Mouse (Mus musculus) kidney, adult 2 months (tissue): Measurements from ENCODE around the gene Gmds. TPM values are rescaled to one million over a fixed set of nuclear protein-coding genes. Genes with fewer than 3 reads are reported as not detected.

Experiments used
- DNase-seq: peaks from one replicate; pipeline ENCODE4 v3.0.0; 2021
- H3K27ac ChIP-seq: fragments of 200-500 bp; 2 replicates; pipeline ENCODE4 v1.5.1; 2012; ENCODE audit warnings: low read depth, low read length, control low read depth, inconsistent platforms; ENCODE audit not compliant: insufficient read depth
- H3K27me3 ChIP-seq: fragments of 200-500 bp; replicated peaks from 2 replicates; pipeline ENCODE4 v1.6.1; 2012; ENCODE audit warnings: mild to moderate bottlenecking, moderate library complexity, low read length, inconsistent platforms; ENCODE audit not compliant: control insufficient read depth, insufficient read depth
- H3K36me3 ChIP-seq: fragments of 200-500 bp; 2 replicates; pipeline ENCODE4 v1.6.1; 2012; ENCODE audit warnings: mild to moderate bottlenecking, moderate library complexity, low read length, inconsistent platforms; ENCODE audit not compliant: control insufficient read depth, insufficient read depth
- H3K4me1 ChIP-seq: fragments of 200-500 bp; 2 replicates; pipeline ENCODE4 v1.6.1; 2011; ENCODE audit warnings: low read length; ENCODE audit not compliant: control insufficient read depth, insufficient read depth
- H3K4me3 ChIP-seq: fragments of 200-500 bp; 2 replicates; pipeline ENCODE4 v1.5.1; 2011; ENCODE audit warnings: mild to moderate bottlenecking, low read depth, low read length, control low read depth; ENCODE audit not compliant: insufficient read depth
- CTCF ChIP-seq: fragments of 200-500 bp; conservative IDR thresholded peaks from 2 replicates; pipeline ENCODE4 v1.5.1; 2011; ENCODE audit warnings: low read depth, mild to moderate bottlenecking, control low read depth, low read length, moderate library complexity, mixed read lengths; ENCODE audit not compliant: insufficient read depth, insufficient read length
- POLR2A ChIP-seq: fragments of 200-500 bp; IDR thresholded peaks from one replicate; pipeline ENCODE4 v1.6.1; 2011; ENCODE audit warnings: low read depth, low read length, control low read depth
- WGBS: fragments of 180-500 bp; shearing (Covaris S2); methylation state at CpG from one replicate; pipeline ENCODE4 v1.1.7; 2018; 5-methylcytosine and 5-hydroxymethylcytosine counted together
- polyA plus RNA-seq: library from polyadenylated mRNA; depleted of rRNA; stranded (reverse); fragments of >200 nt; gene quantifications from 2 replicates; pipeline ENCODE4 v1.2.3, GENCODE M21; 2012

Gmds gene
- polyA plus RNA-seq, 1 experiment: 15.7 TPM

GRCm38 (mm10) chr13:32297398-32297797, 41.1 kb downstream of the Gmds start:
- Histone ChIP-seq H3K27me3 (no peaks in the 10 kb centered on the region), H3K27ac (no peak overlapping the region), H3K36me3 (no peaks in the 10 kb centered on the region), H3K4me1 (no peaks in the 10 kb centered on the region), H3K4me3 (no peak overlapping the region)
- peak; percentile 63 for DNase-seq
- TF ChIP-seq POLR2A (no peak), CTCF (peak; percentile 48)
- 28% methylated on average over 5 of the region's 5 CpGs for WGBS

GRCm38 (mm10) chr13:32294416-32295195, 43.9 kb downstream of the Gmds start:
- WGBS: 72% methylated on average over 3 of the region's 3 CpGs
- no peak overlapping the region for H3K4me3 ChIP-seq
- no peak for DNase-seq
- H3K36me3 ChIP-seq: no peaks in the 10 kb centered on the region
- TF ChIP-seq POLR2A (no peak), CTCF (no peak)
- no peak overlapping the region for H3K27ac ChIP-seq
- no peaks in the 10 kb centered on the region for H3K27me3 ChIP-seq
- no peaks in the 10 kb centered on the region for H3K4me1 ChIP-seq

- Histone ChIP-seq H3K4me3 (no peak overlapping the region), H3K36me3 (no peaks in the 10 kb centered on the region), H3K4me1 (no peaks in the 10 kb centered on the region), H3K27me3 (no peaks in the 10 kb centered on the region), H3K27ac (no peak overlapping the region)
- no peak for DNase-seq
- 93% methylated on average over 2 of the region's 2 CpGs for WGBS
- TF ChIP-seq CTCF (no peak), POLR2A (no peak)
Measured at GRCm38 (mm10) chr13:32272937-32273496, 65.5 kb downstream of the Gmds start.

GRCm38 (mm10) chr13:32269757-32270156, 68.8 kb downstream of the Gmds start:
- H3K27ac ChIP-seq: no peak overlapping the region
- WGBS: 39% methylated on average over 2 of the region's 2 CpGs

GRCm38 (mm10) chr13:32269261-32269660, 69.3 kb downstream of the Gmds start:
- Histone ChIP-seq H3K27ac (no peak overlapping the region), H3K36me3 (no peaks in the 10 kb centered on the region), H3K4me3 (no peak overlapping the region), H3K4me1 (no peaks in the 10 kb centered on the region), H3K27me3 (no peaks in the 10 kb centered on the region)
- TF ChIP-seq POLR2A (no peak), CTCF (no peak)
- WGBS: 72% methylated on average over 2 of the region's 2 CpGs
- no peak for DNase-seq

More at GRCm38 (mm10) chr13:32269757-32270156, 68.8 kb downstream of the Gmds start:
- TF ChIP-seq POLR2A: no peak
- no peak for TF ChIP-seq CTCF
- DNase-seq: no peak
- no peaks in the 10 kb centered on the region for H3K4me1 ChIP-seq
- H3K4me3 ChIP-seq: no peak overlapping the region
- H3K27me3 ChIP-seq: no peaks in the 10 kb centered on the region
- no peaks in the 10 kb centered on the region for H3K36me3 ChIP-seq

- no peak for DNase-seq
- Histone ChIP-seq H3K27ac (no peak overlapping the region), H3K27me3 (no peaks in the 10 kb centered on the region), H3K36me3 (no peaks in the 10 kb centered on the region), H3K4me3 (no peak overlapping the region), H3K4me1 (no peaks in the 10 kb centered on the region)
- TF ChIP-seq CTCF: no peak
- no peak for TF ChIP-seq POLR2A
- WGBS: 58% methylated on average over 3 of the region's 3 CpGs
Measured at GRCm38 (mm10) chr13:32268284-32268683, 70.3 kb downstream of the Gmds start.

GRCm38 (mm10) chr13:32267184-32267775, 71.3 kb downstream of the Gmds start:
- Histone ChIP-seq H3K4me3 (no peak overlapping the region), H3K27me3 (no peaks in the 10 kb centered on the region), H3K36me3 (no peaks in the 10 kb centered on the region), H3K4me1 (no peaks in the 10 kb centered on the region), H3K27ac (no peak overlapping the region)
- TF ChIP-seq POLR2A: no peak
- no peak for TF ChIP-seq CTCF
- peak; percentile 6 for DNase-seq
- WGBS: 20% methylated on average over 2 of the region's 2 CpGs
